Mouse (Mus musculus): ENCODE data around the gene Brix1.

- TF ChIP-seq CTCF (IDR thresholded peaks at IDR 0.05; ENCODE audit: low read depth, low read length) = no peak
- no peak for TF ChIP-seq POLR2AphosphoS5 (IDR thresholded peaks at IDR 0.05; ENCODE audit: insufficient replicate concordance, low read depth, low read length)
- no peak for TF ChIP-seq GATA1 (IDR thresholded peaks at IDR 0.05; ENCODE audit: borderline replicate concordance, low read length)
- no peak for TF ChIP-seq GATA2 (IDR thresholded peaks at IDR 0.05; ENCODE audit: borderline replicate concordance, low read depth, low read length)
- no peak for TF ChIP-seq TAL1 (conservative IDR thresholded peaks at IDR 0.05; ENCODE audit: low read depth, low read length)
These were observed 655 bp upstream of the Brix1 start for GRCm38 (mm10) chr15:10486365-10486839.
